Mouse (Mus musculus) limb, embryonic 11.5 days (tissue): ENCODE data around the gene Prkca. TPM values are rescaled to one million over a fixed set of nuclear protein-coding genes. Genes with fewer than 3 reads are reported as not detected.

ENCODE experiments used
- ATAC-seq: fragments of 200-750 bp; cut with Nextera tagmentation; 2 replicates; pipeline ENCODE4 v1.8.0; 2017; ENCODE audit warnings: low read depth; ENCODE audit not compliant: insufficient number of reproducible peaks, low FRiP score, low TSS enrichment
- DNase-seq: peaks from one replicate; pipeline ENCODE4 v3.0.0-alpha.2; 2015; ENCODE audit warnings: low spot score
- H3K27ac ChIP-seq: fragments of 300-500 bp; sonication (generic); replicated peaks from 2 replicates; pipeline ENCODE4 v1.5.1; 2014; ENCODE audit warnings: low read depth, mild to moderate bottlenecking, low read length
- H3K27me3 ChIP-seq: fragments of 300-500 bp; sonication (generic); 2 replicates; pipeline ENCODE4 v1.6.1; 2014; ENCODE audit warnings: mild to moderate bottlenecking, low read length, mixed read lengths; ENCODE audit not compliant: control insufficient read depth, insufficient read depth
- H3K36me3 ChIP-seq: fragments of 300-500 bp; sonication (generic); 2 replicates; pipeline ENCODE4 v1.6.1; 2014; ENCODE audit warnings: mild to moderate bottlenecking, low read length, moderate library complexity, mixed read lengths; ENCODE audit not compliant: control insufficient read depth, insufficient read depth
- H3K4me1 ChIP-seq: fragments of 300-500 bp; sonication (generic); 2 replicates; pipeline ENCODE4 v1.6.1; 2014; ENCODE audit warnings: low read length, mixed read lengths; ENCODE audit not compliant: control insufficient read depth, insufficient read depth
- H3K4me2 ChIP-seq: fragments of 300-500 bp; sonication (generic); 2 replicates; pipeline ENCODE4 v1.6.1; 2014; ENCODE audit warnings: low read depth, mild to moderate bottlenecking, moderate library complexity; ENCODE audit not compliant: severe bottlenecking
- H3K4me3 ChIP-seq: fragments of 300-500 bp; sonication (generic); 2 replicates; pipeline ENCODE4 v1.5.1; 2014; ENCODE audit warnings: low read depth, low read length
- H3K9ac ChIP-seq: fragments of 300-500 bp; sonication (generic); 2 replicates; pipeline ENCODE4 v1.6.1; 2014; ENCODE audit warnings: mild to moderate bottlenecking, low read length
- H3K9me3 ChIP-seq: fragments of 300-500 bp; sonication (generic); 2 replicates; pipeline ENCODE4 v1.6.1; 2016; ENCODE audit warnings: low read length; ENCODE audit not compliant: control insufficient read depth
- WGBS: fragments of 180-500 bp; shearing (Covaris S2); extraction: QIAGEN DNeasy Blood & Tissue Kit; methylation state at CpG from one replicate; pipeline ENCODE4 v1.1.7; 2014; 5-methylcytosine and 5-hydroxymethylcytosine counted together
- polyA plus RNA-seq: library from polyadenylated mRNA; unstranded; fragments of >200 nt; fragmentation: Nextera tagmentation; extraction: Ambion mirVana; gene quantifications from 2 replicates; pipeline ENCODE4 v1.2.1, GENCODE M21; 2014

Prkca gene
- polyA plus RNA-seq, 1 experiment from 2014 or later: 6.3 TPM

GRCm38 (mm10) chr11:108023188-108023587 lies 320.5 kb downstream of the Prkca start:
- DNase-seq: no peak
- Histone ChIP-seq H3K4me3 (no peak overlapping the region), H3K4me1 (no peaks in the 10 kb centered on the region), H3K27ac (no peak overlapping the region), H3K9me3 (no peaks in the 10 kb centered on the region), H3K9ac (no peak overlapping the region; the same call in 1 of the 2 replicates), H3K36me3 (no peaks in the 10 kb centered on the region), H3K27me3 (no peaks in the 10 kb centered on the region), H3K4me2 (0 out of 2 replicates have a peak overlapping the region, but pooled peaks have one; percentile 7)
- ATAC-seq: no peak
- 51% methylated on average over 14 of the region's 14 CpGs for WGBS

GRCm38 (mm10) chr11:108020889-108021288 lies 322.8 kb downstream of the Prkca start:
- Histone ChIP-seq H3K27me3 (no peaks in the 10 kb centered on the region), H3K9me3 (no peaks in the 10 kb centered on the region), H3K36me3 (no peaks in the 10 kb centered on the region), H3K4me1 (no peaks in the 10 kb centered on the region), H3K4me2 (no peak overlapping the region), H3K4me3 (no peak overlapping the region), H3K9ac (no peak overlapping the region), H3K27ac (no peak overlapping the region)
- ATAC-seq (no peak), DNase-seq (no peak)
- 77% methylated on average over 3 of the region's 3 CpGs for WGBS

GRCm38 (mm10) chr11:108015284-108015683 lies 328.4 kb downstream of the Prkca start:
- Histone ChIP-seq H3K27me3 (no peaks in the 10 kb centered on the region), H3K36me3 (no peaks in the 10 kb centered on the region), H3K4me3 (no peak overlapping the region), H3K9ac (no peak overlapping the region), H3K4me1 (no peaks in the 10 kb centered on the region), H3K27ac (no peak overlapping the region), H3K9me3 (no peaks in the 10 kb centered on the region), H3K4me2 (no peak overlapping the region)
- ATAC-seq (no peak), DNase-seq (no peak)
- WGBS: 79% methylated on average over 5 of the region's 5 CpGs

GRCm38 (mm10) chr11:108013390-108013789 lies 330.3 kb downstream of the Prkca start:
- Histone ChIP-seq H3K4me2 (no peak overlapping the region), H3K27me3 (no peaks in the 10 kb centered on the region), H3K9ac (no peak overlapping the region), H3K4me3 (no peak overlapping the region), H3K27ac (no peak overlapping the region; the same call in 1 of the 2 replicates), H3K9me3 (no peaks in the 10 kb centered on the region), H3K4me1 (no peaks in the 10 kb centered on the region), H3K36me3 (no peaks in the 10 kb centered on the region)
- DNase-seq: no peak
- no peak for ATAC-seq
- 69% methylated on average over 5 of the region's 5 CpGs for WGBS

DNA sequence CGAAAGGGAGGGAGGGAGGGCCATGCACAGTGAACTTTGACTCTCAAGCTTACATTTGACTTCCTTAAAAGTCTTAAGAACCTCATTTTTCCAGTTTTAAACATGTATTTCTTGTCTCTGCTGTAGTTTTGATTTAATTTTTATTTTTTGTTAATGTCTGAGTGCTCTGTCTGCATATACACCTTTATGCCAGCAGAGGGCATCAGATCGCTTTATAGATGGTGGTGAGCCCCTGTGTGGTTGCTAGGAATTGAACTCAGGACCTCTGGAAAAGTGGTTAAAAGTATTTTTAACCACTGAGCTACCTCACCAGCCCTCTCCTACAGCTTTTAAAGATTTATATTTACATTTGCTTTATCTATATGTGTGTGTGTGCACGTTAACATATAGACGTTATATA lies 333.3 kb downstream of the Prkca start:
- Histone ChIP-seq H3K27me3 (no peaks in the 10 kb centered on the region), H3K27ac (no peak overlapping the region), H3K9ac (no peak overlapping the region), H3K4me3 (no peak overlapping the region), H3K4me2 (no peak overlapping the region), H3K9me3 (no peaks in the 10 kb centered on the region), H3K36me3 (no peaks in the 10 kb centered on the region), H3K4me1 (no peaks in the 10 kb centered on the region)
- DNase-seq: no peak
- WGBS: 72% methylated on average over 4 of the region's 4 CpGs
- no peak for ATAC-seq

- no peak overlapping the region for H3K27ac ChIP-seq
- no peaks in the 10 kb centered on the region for H3K36me3 ChIP-seq
- H3K4me3 ChIP-seq: no peak overlapping the region
- WGBS: 88% methylated on average over 3 of the region's 3 CpGs
- ATAC-seq: no peak
- DNase-seq: no peak
- no peaks in the 10 kb centered on the region for H3K27me3 ChIP-seq
- no peak overlapping the region for H3K4me2 ChIP-seq
- H3K9me3 ChIP-seq: no peaks in the 10 kb centered on the region
- H3K4me1 ChIP-seq: peaks cover 3% of the 10 kb centered on the region; the same call in 1 of the 2 replicates
- H3K9ac ChIP-seq: no peak overlapping the region
These were observed 344.8 kb downstream of the Prkca start for GRCm38 (mm10) chr11:107998891-107999290.

DNA sequence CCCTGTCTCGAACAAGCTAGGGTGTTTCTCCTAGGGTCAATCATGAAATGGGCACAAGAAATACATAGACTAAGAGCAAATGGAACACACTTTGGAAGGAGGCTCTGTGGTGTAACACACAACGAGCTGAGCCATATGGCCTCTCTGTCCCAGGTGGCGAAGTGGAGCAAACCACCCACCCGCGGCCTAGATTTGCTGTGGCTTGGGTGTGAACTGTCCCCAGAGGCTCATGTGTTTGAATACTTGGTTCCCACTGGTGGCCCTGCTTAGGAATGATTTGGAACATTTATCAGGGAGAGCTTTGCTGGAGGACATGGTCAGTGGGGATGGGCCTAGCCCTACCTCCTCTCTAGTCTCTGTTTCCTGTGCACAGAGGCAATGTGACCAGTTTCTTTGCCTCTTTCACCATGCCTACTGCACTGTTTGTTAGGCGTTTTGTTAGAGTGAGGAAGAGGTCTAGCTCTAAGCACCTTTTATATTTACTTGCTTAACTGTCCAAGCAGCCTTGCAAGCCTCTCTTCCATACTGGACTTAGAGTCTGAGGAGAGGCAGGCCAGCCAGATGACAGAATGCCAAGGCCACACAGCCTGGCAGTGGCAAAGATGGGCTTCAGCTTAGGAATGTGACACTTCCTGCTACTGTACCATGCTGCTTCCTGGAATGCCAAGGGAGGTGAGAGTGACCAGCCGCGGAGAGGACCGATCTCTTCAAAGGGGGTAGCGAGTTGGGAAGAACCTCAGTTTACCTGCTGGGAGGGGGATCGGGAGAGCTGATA lies 346.6 kb downstream of the Prkca start:
- Histone ChIP-seq H3K9me3 (no peaks in the 10 kb centered on the region), H3K27me3 (no peaks in the 10 kb centered on the region), H3K4me2 (no peak overlapping the region), H3K4me3 (no peak overlapping the region), H3K4me1 (0 out of 2 replicates have a peak, but pooled peaks cover 3% of the 10 kb centered on the region), H3K27ac (no peak overlapping the region), H3K9ac (no peak overlapping the region), H3K36me3 (no peaks in the 10 kb centered on the region)
- no peak for ATAC-seq
- 71% methylated on average over 11 of the region's 11 CpGs for WGBS
- DNase-seq: no peak

DNA sequence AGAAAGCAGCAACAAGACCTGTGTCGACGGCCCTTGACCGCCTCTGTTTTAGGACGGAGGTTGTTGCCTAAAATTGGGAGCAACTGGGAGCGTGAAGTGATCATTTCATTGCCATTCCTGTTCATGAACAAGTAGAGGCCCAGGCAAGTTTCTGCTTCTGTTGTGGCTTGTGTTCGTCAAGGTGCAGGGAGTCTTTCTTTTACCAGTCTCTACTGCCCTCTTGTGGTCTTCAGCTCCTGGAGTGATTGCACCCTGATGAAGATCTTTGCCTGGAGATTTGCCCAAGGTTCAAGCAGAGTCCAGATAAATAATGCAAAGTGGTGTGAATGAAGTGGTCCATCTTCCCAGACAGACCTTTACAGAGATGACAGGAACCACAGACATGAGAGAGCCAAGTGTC lies 349.2 kb downstream of the Prkca start:
- 0 out of 2 replicates have a peak, but pooled peaks cover 3% of the 10 kb centered on the region for H3K4me1 ChIP-seq
- H3K36me3 ChIP-seq: no peaks in the 10 kb centered on the region
- DNase-seq (peak; percentile 70), ATAC-seq (no peak)
- H3K27ac ChIP-seq: no peak overlapping the region
- H3K4me3 ChIP-seq: no peak overlapping the region
- H3K9me3 ChIP-seq: no peaks in the 10 kb centered on the region
- no peak overlapping the region for H3K9ac ChIP-seq
- H3K27me3 ChIP-seq: no peaks in the 10 kb centered on the region
- no peak overlapping the region for H3K4me2 ChIP-seq
- WGBS: 47% methylated on average over 6 of the region's 6 CpGs
